Mouse (Mus musculus): ENCODE measurements at regions not wholly inside any gene's neighbourhood (a gene's known extent, or its start where the extent isn't known, plus 50 kb on each side); places are given as distances from the start of the nearest gene placed in this dataset.

- no peak for DNase-seq
These were observed 334.9 kb upstream of the Rsrc1 start for GRCm38 (mm10) chr3:66646251-66646650.

GRCm38 (mm10) chr3:66649271-66649670 is 331.9 kb upstream of the Rsrc1 start:
- DNase-seq = no peak

GRCm38 (mm10) chr3:66650076-66650748 is 331.0 kb upstream of the Rsrc1 start:
- DNase-seq = peak; percentile 26

- no peak for DNase-seq
These were observed 330.3 kb upstream of the Rsrc1 start for GRCm38 (mm10) chr3:66650749-66651472.

GRCm38 (mm10) chr3:66652139-66652846 is 328.9 kb upstream of the Rsrc1 start:
- DNase-seq = no peak

GRCm38 (mm10) chr3:66653961-66654360 is 327.2 kb upstream of the Rsrc1 start:
- DNase-seq = no peak

- no peak for DNase-seq
These were observed 326.3 kb upstream of the Rsrc1 start for GRCm38 (mm10) chr3:66654860-66655259.

GRCm38 (mm10) chr3:66656458-66656857 is 324.7 kb upstream of the Rsrc1 start:
- no peak for DNase-seq

- DNase-seq = no peak
These were observed 320.6 kb upstream of the Rsrc1 start for GRCm38 (mm10) chr3:66660555-66660954.

GRCm38 (mm10) chr3:66661826-66662618 is 319.2 kb upstream of the Rsrc1 start:
- no peak for DNase-seq

- DNase-seq = no peak
These were observed 297.5 kb upstream of the Rsrc1 start for GRCm38 (mm10) chr3:66683589-66684286.

GRCm38 (mm10) chr3:66684287-66684903 is 296.8 kb upstream of the Rsrc1 start:
- DNase-seq = no peak

- DNase-seq = no peak
These were observed 296.1 kb upstream of the Rsrc1 start for GRCm38 (mm10) chr3:66685136-66685535.

- DNase-seq = no peak
These were observed 294.1 kb upstream of the Rsrc1 start for GRCm38 (mm10) chr3:66687126-66687525.

GRCm38 (mm10) chr3:66690906-66691522 is 290.2 kb upstream of the Rsrc1 start:
- DNase-seq = no peak

GRCm38 (mm10) chr3:66695125-66695524 is 286.1 kb upstream of the Rsrc1 start:
- no peak for DNase-seq

GRCm38 (mm10) chr3:66695661-66696253 is 285.4 kb upstream of the Rsrc1 start:
- DNase-seq = no peak

GRCm38 (mm10) chr3:66698083-66698482 is 283.1 kb upstream of the Rsrc1 start:
- DNase-seq = peak; percentile 5

- DNase-seq = no peak
These were observed 275.4 kb upstream of the Rsrc1 start for GRCm38 (mm10) chr3:66705766-66706165.

- DNase-seq = no peak
These were observed 245.7 kb upstream of the Rsrc1 start for GRCm38 (mm10) chr3:66735468-66735867.

All from heart, postnatal 4 days (tissue).